Mouse (Mus musculus): ENCODE results near the gene Gnat3. TPM values are rescaled to one million over a fixed set of nuclear protein-coding genes. Genes with fewer than 3 reads are reported as not detected.

Gene Gnat3
- polyA plus RNA-seq, 1 experiment from 2014 or later: not detected

- no peak overlapping the region for H3K27ac ChIP-seq (ENCODE audit: low read depth, low read length)
- H3K36me3 ChIP-seq (ENCODE audit: control insufficient read depth, insufficient read depth, low read length): no peaks in the 10 kb centered on the region
- H3K9ac ChIP-seq (ENCODE audit: low read depth, low read length): no peak overlapping the region
- no peaks in the 10 kb centered on the region for H3K27me3 ChIP-seq (ENCODE audit: control insufficient read depth, insufficient read depth, low read length)
- no peaks in the 10 kb centered on the region for H3K9me3 ChIP-seq (ENCODE audit: control insufficient read depth, low read length)
- H3K4me3 ChIP-seq (ENCODE audit: low read length): no peak overlapping the region
- H3K4me2 ChIP-seq (replicated peaks; ENCODE audit: low read depth, low read length): no peak overlapping the region
- no peaks in the 10 kb centered on the region for H3K4me1 ChIP-seq (ENCODE audit: control insufficient read depth, insufficient read depth, low read length)
- no peak for ATAC-seq (ENCODE audit: low FRiP score, low TSS enrichment)
Measured at GRCm38 (mm10) chr5:18023347-18023746, 61.0 kb downstream of the Gnat3 start.

DNA sequence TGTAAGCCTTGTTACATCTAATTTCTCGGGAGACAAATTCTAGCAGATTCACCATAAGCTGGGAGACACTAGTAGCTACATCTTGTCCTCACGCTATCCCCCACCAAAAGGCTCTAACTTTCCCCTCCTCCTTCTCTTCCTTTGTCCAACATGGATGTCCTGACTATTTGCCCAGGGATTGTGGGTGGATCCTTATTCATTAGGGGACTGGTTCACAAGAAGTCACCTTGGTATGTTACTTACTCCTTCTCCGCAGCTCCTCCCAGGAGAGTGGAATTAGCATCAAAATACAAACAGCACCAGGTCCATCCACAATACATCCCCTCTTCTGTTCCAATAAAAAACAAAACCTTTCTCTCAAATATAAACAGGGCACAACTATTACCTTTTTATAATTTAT is 65.2 kb downstream of the Gnat3 start:
- no peaks in the 10 kb centered on the region for H3K4me1 ChIP-seq (ENCODE audit: control insufficient read depth, insufficient read depth, low read length)
- H3K27me3 ChIP-seq (ENCODE audit: control insufficient read depth, insufficient read depth, low read length): no peaks in the 10 kb centered on the region
- no peak overlapping the region for H3K9ac ChIP-seq (ENCODE audit: low read depth, low read length)
- H3K36me3 ChIP-seq (ENCODE audit: control insufficient read depth, insufficient read depth, low read length): no peaks in the 10 kb centered on the region
- H3K4me3 ChIP-seq (ENCODE audit: low read length): no peak overlapping the region
- no peaks in the 10 kb centered on the region for H3K9me3 ChIP-seq (ENCODE audit: control insufficient read depth, low read length)
- H3K27ac ChIP-seq (ENCODE audit: low read depth, low read length): no peak overlapping the region
- 86% methylated on average over 3 of the region's 3 CpGs for WGBS
- ATAC-seq (ENCODE audit: low FRiP score, low TSS enrichment): no peak
- H3K4me2 ChIP-seq (replicated peaks; ENCODE audit: low read depth, low read length): no peak overlapping the region

- 0 out of 2 replicates have a peak, but pooled peaks cover 4% of the 10 kb centered on the region for H3K9me3 ChIP-seq (ENCODE audit: control insufficient read depth, low read length)
- H3K36me3 ChIP-seq (ENCODE audit: control insufficient read depth, insufficient read depth, low read length): no peaks in the 10 kb centered on the region
- no peak for ATAC-seq (ENCODE audit: low FRiP score, low TSS enrichment)
- H3K4me2 ChIP-seq (replicated peaks; ENCODE audit: low read depth, low read length): no peak overlapping the region
- H3K27ac ChIP-seq (ENCODE audit: low read depth, low read length): no peak overlapping the region
- H3K4me1 ChIP-seq (ENCODE audit: control insufficient read depth, insufficient read depth, low read length): no peaks in the 10 kb centered on the region
- no peaks in the 10 kb centered on the region for H3K27me3 ChIP-seq (ENCODE audit: control insufficient read depth, insufficient read depth, low read length)
- WGBS: 71% methylated on average over 14 of the region's 14 CpGs
- no peak overlapping the region for H3K9ac ChIP-seq (ENCODE audit: low read depth, low read length)
- H3K4me3 ChIP-seq (ENCODE audit: low read length): no peak overlapping the region
Measured at GRCm38 (mm10) chr5:18035848-18036638, 73.7 kb downstream of the Gnat3 start.

DNA sequence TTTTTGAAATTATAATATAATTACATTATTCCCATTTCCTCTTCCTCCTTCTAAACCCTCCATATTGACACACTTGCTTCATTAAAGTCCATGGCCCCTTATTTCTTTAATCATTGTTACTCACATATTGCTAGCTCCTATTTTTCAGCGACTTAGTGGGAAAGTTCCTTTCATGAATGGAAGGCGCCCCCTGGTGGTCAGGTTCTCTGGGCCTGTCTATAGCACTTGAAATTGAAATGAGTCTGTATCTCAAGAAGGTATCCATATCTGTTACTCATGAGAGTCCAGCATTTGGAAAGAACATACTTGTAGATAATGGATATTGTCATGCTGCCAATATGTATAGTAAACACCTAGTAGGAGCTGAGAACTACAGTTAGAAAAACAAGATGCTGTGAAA is 80.7 kb downstream of the Gnat3 start:
- no peaks in the 10 kb centered on the region for H3K36me3 ChIP-seq (ENCODE audit: control insufficient read depth, insufficient read depth, low read length)
- WGBS: 3% methylated on average over 2 of the region's 2 CpGs
- no peak overlapping the region for H3K4me3 ChIP-seq (ENCODE audit: low read length)
- no peaks in the 10 kb centered on the region for H3K4me1 ChIP-seq (ENCODE audit: control insufficient read depth, insufficient read depth, low read length)
- H3K9ac ChIP-seq (ENCODE audit: low read depth, low read length): no peak overlapping the region
- H3K27me3 ChIP-seq (ENCODE audit: control insufficient read depth, insufficient read depth, low read length): no peaks in the 10 kb centered on the region
- no peak overlapping the region for H3K27ac ChIP-seq (ENCODE audit: low read depth, low read length)
- no peaks in the 10 kb centered on the region for H3K9me3 ChIP-seq (ENCODE audit: control insufficient read depth, low read length)
- ATAC-seq (ENCODE audit: low FRiP score, low TSS enrichment): peak; percentile 49; the same call in 1 of the 2 replicates
- H3K4me2 ChIP-seq (replicated peaks; ENCODE audit: low read depth, low read length): no peak overlapping the region

DNA sequence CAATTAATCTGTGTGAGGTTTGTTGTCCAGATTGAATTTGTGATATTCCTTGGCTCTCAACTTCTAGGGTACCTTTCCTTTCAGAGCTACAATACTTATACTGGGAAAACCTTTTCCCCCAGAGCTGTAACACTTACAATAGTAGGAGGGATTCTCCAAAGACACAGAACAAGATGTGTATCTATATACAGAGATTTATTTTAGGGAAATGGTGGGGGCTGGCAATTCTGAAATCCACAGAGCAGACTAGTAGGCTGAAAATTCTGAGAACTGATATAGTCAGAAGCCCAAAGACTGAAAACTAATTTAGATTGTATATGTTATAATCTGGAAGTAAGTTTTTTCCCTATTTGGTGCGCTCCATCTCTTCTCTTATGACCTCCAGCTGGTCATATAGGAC is 86.5 kb downstream of the Gnat3 start:
- no peak for ATAC-seq (ENCODE audit: low FRiP score, low TSS enrichment)
- Histone ChIP-seq H3K9me3 (ENCODE audit: control insufficient read depth, low read length) (no peaks in the 10 kb centered on the region), H3K4me1 (ENCODE audit: control insufficient read depth, insufficient read depth, low read length) (no peaks in the 10 kb centered on the region), H3K4me2 (replicated peaks; ENCODE audit: low read depth, low read length) (no peak overlapping the region), H3K27ac (ENCODE audit: low read depth, low read length) (no peak overlapping the region), H3K4me3 (ENCODE audit: low read length) (no peak overlapping the region), H3K27me3 (ENCODE audit: control insufficient read depth, insufficient read depth, low read length) (no peaks in the 10 kb centered on the region), H3K36me3 (ENCODE audit: control insufficient read depth, insufficient read depth, low read length) (no peaks in the 10 kb centered on the region), H3K9ac (ENCODE audit: low read depth, low read length) (no peak overlapping the region)
- 96% methylated on average over 1 of the region's 1 CpGs for WGBS

DNA sequence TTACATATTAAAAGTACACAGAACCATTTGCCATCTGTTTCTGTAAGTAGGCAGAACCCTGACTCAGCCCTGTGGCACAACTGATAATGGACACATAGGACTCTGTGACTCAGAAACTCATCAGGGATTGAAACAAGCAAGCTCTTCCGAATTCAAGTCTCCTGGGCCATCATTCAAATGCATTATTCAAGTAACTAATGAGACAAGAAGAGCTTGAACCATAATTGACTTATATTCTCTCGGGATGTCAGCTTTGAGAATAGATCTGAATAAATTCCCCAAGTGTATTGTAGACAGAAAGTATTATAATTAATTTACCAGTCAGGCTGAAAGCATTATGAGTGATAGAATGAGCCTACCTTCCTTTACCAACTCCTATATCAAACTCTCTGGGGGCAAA is 93.0 kb downstream of the Gnat3 start:
- no peaks in the 10 kb centered on the region for H3K36me3 ChIP-seq (ENCODE audit: control insufficient read depth, insufficient read depth, low read length)
- H3K9ac ChIP-seq (ENCODE audit: low read depth, low read length): no peak overlapping the region
- H3K4me2 ChIP-seq (replicated peaks; ENCODE audit: low read depth, low read length): no peak overlapping the region
- ATAC-seq (ENCODE audit: low FRiP score, low TSS enrichment): no peak
- WGBS: 79% methylated on average over 2 of the region's 2 CpGs
- H3K9me3 ChIP-seq (ENCODE audit: control insufficient read depth, low read length): no peaks in the 10 kb centered on the region
- H3K4me1 ChIP-seq (ENCODE audit: control insufficient read depth, insufficient read depth, low read length): no peaks in the 10 kb centered on the region
- H3K4me3 ChIP-seq (ENCODE audit: low read length): no peak overlapping the region
- H3K27ac ChIP-seq (ENCODE audit: low read depth, low read length): no peak overlapping the region
- no peaks in the 10 kb centered on the region for H3K27me3 ChIP-seq (ENCODE audit: control insufficient read depth, insufficient read depth, low read length)

Other genes starting within 250 kb of the Gnat3 start
- 6.8 and 7.7 TPM in 2 replicates for gene Cd36, start 73.7 kb upstream of the Gnat3 start, polyA plus RNA-seq (2014; fragmentation: Nextera tagmentation; extraction: Ambion mirVana)